Comparison of ENCODE assay signal across 12 mouse cellular contexts in genomic region chr17:45008663-45009062, GRCm38 (mm10).
"Had no signal": no experiment of that assay in that cellular context is flagged by ENCODE, and none has a peak within 500 bp of the region (broad histone marks: within the 10 kb centered on the region; RNA-seq: fewer than 3 reads in every experiment).

No protein-coding gene starts in this region.

- DNase-seq: lung, adult 18-20 months; lung, embryonic 14.5 days; lung, postnatal 4 days; right cerebral cortex, postnatal 14 days; thymus, adult 18-20 months; thymus, postnatal 14 days; thymus, postnatal 36 days had no signal

- H3K4me2 ChIP-seq: lung, embryonic 14.5 days; midbrain, embryonic 13.5 days; midbrain, embryonic 15.5 days; neural tube, embryonic 12.5 days; stomach, embryonic 15.5 days had no signal

- H3K27ac ChIP-seq: midbrain, embryonic 10.5 days; midbrain, embryonic 13.5 days; midbrain, embryonic 15.5 days; neural tube, embryonic 12.5 days; stomach, embryonic 15.5 days had no signal

- H3K9me3 ChIP-seq: midbrain, embryonic 10.5 days; midbrain, embryonic 13.5 days; midbrain, embryonic 15.5 days; neural tube, embryonic 12.5 days; stomach, embryonic 15.5 days had no signal

- ATAC-seq: midbrain, embryonic 13.5 days; midbrain, embryonic 15.5 days had no signal

- H3K4me3 ChIP-seq: midbrain, embryonic 10.5 days; midbrain, embryonic 13.5 days; midbrain, embryonic 15.5 days; neural tube, embryonic 12.5 days; stomach, embryonic 15.5 days had no signal

- H3K9ac ChIP-seq: lung, embryonic 14.5 days; midbrain, embryonic 13.5 days; midbrain, embryonic 15.5 days; neural tube, embryonic 12.5 days; stomach, embryonic 15.5 days had no signal

- H3K27me3 ChIP-seq: midbrain, embryonic 13.5 days; midbrain, embryonic 15.5 days; neural tube, embryonic 12.5 days; stomach, embryonic 15.5 days had no signal

- H3K4me1 ChIP-seq: midbrain, embryonic 10.5 days; midbrain, embryonic 13.5 days; midbrain, embryonic 15.5 days; neural tube, embryonic 12.5 days; stomach, embryonic 15.5 days had no signal

- H3K36me3 ChIP-seq: midbrain, embryonic 10.5 days; midbrain, embryonic 13.5 days; midbrain, embryonic 15.5 days; neural tube, embryonic 12.5 days; stomach, embryonic 15.5 days had no signal
